Mouse (Mus musculus) monocyte, adult 5-6 weeks (primary cell): ENCODE results near the gene Scrn3. TPM values are rescaled to one million over a fixed set of nuclear protein-coding genes. Genes with fewer than 3 reads are reported as not detected.
A peak's percentile ranks its signal among the peaks of the same experiment; 100 is the strongest.

ENCODE experiments used
- ATAC-seq: fragments of 153-309, 156-312 bp; replicated peaks from 2 replicates; pipeline ENCODE4 v1.8.0; 2017; ENCODE audit warnings: mild to moderate bottlenecking; ENCODE audit not compliant: low TSS enrichment, insufficient number of reproducible peaks, severe bottlenecking, poor library complexity, low FRiP score
- total RNA-seq: library from RNA; stranded (forward); fragments of 200-1000, 200-491, 200-594 nt; gene quantifications from 3 replicates; pipeline ENCODE4 v1.2.3, GENCODE M21; 2017

The Scrn3 gene
- 6.3 to 13.4 TPM (median 10.3 TPM) in 3 replicates for total RNA-seq

GRCm38 (mm10) chr2:73312152-73313116, at the start of gene Scrn3, which contains the start of gene Cir1:
TSS of gene Scrn3 (plus strand) at chr2:73312601.
TSS of gene Cir1 (minus strand) at chr2:73312701.
- peak; percentile 97 for ATAC-seq

GRCm38 (mm10) chr2:73263172-73263765, 49.1 kb upstream of the Scrn3 start:
- ATAC-seq, result no peak

- ATAC-seq, result no peak
Observed at GRCm38 (mm10) chr2:73263794-73264610, 48.4 kb upstream of the Scrn3 start.

- no peak for ATAC-seq
Observed at GRCm38 (mm10) chr2:73264611-73265195, 47.7 kb upstream of the Scrn3 start.

GRCm38 (mm10) chr2:73266011-73266410, 46.4 kb upstream of the Scrn3 start:
- ATAC-seq, result no peak

- ATAC-seq, result no peak
Observed at GRCm38 (mm10) chr2:73266623-73267022, 45.8 kb upstream of the Scrn3 start.

GRCm38 (mm10) chr2:73267231-73267630, 45.2 kb upstream of the Scrn3 start:
- no peak for ATAC-seq

GRCm38 (mm10) chr2:73267818-73268217, 44.6 kb upstream of the Scrn3 start:
- no peak for ATAC-seq

- no peak for ATAC-seq
Observed at GRCm38 (mm10) chr2:73268281-73268680, 44.1 kb upstream of the Scrn3 start.

- ATAC-seq, result no peak
Observed at GRCm38 (mm10) chr2:73268836-73269395, 43.5 kb upstream of the Scrn3 start.

- ATAC-seq, result no peak
Observed at GRCm38 (mm10) chr2:73269666-73270065, 42.7 kb upstream of the Scrn3 start.

- ATAC-seq, result no peak
Observed at GRCm38 (mm10) chr2:73270071-73270592, 42.3 kb upstream of the Scrn3 start.

- ATAC-seq, result no peak
Observed at GRCm38 (mm10) chr2:73270593-73271458, 41.6 kb upstream of the Scrn3 start.

- no peak for ATAC-seq
Observed at GRCm38 (mm10) chr2:73271459-73272161, 40.8 kb upstream of the Scrn3 start, which contains the start of gene Sp9. TSS of gene Sp9 (plus strand) at chr2:73271925.

GRCm38 (mm10) chr2:73272351-73273248, 39.8 kb upstream of the Scrn3 start:
- no peak for ATAC-seq
